Mouse (Mus musculus) liver, embryonic 15.5 days (tissue): ENCODE results near the gene Ubtd2. TPM values are rescaled to one million over a fixed set of nuclear protein-coding genes. Genes with fewer than 3 reads are reported as not detected.
A peak's percentile ranks its signal among the peaks of the same experiment; 100 is the strongest.

Source experiments
- ATAC-seq: fragments of 200-750 bp; cut with Nextera tagmentation; 2 replicates; pipeline ENCODE4 v1.8.0; 2017; ENCODE audit warnings: moderate number of reproducible peaks, mild to moderate bottlenecking, moderate library complexity; ENCODE audit not compliant: insufficient read depth
- H3K27ac ChIP-seq: fragments of 300-500 bp; sonication (generic); replicated peaks from 2 replicates; pipeline ENCODE4 v1.5.1; 2015; ENCODE audit warnings: mild to moderate bottlenecking, inconsistent platforms
- H3K27me3 ChIP-seq: fragments of 300-500 bp; sonication (generic); 2 replicates; pipeline ENCODE4 v1.6.1; 2015; ENCODE audit warnings: mild to moderate bottlenecking, inconsistent platforms
- H3K36me3 ChIP-seq: fragments of 300-500 bp; sonication (generic); replicated peaks from 2 replicates; pipeline ENCODE4 v1.6.1; 2015; ENCODE audit warnings: moderate library complexity, mild to moderate bottlenecking, inconsistent platforms
- H3K4me1 ChIP-seq: fragments of 300-500 bp; sonication (generic); replicated peaks from 2 replicates; pipeline ENCODE4 v1.6.1; 2015; ENCODE audit warnings: inconsistent platforms
- H3K4me2 ChIP-seq: fragments of 300-500 bp; sonication (generic); 2 replicates; pipeline ENCODE4 v1.6.1; 2015; ENCODE audit warnings: moderate library complexity, mild to moderate bottlenecking, inconsistent platforms
- H3K4me3 ChIP-seq: fragments of 300-500 bp; sonication (generic); replicated peaks from 2 replicates; pipeline ENCODE4 v1.5.1; 2015; ENCODE audit warnings: mild to moderate bottlenecking, inconsistent platforms
- H3K9ac ChIP-seq: fragments of 300-500 bp; sonication (generic); 2 replicates; pipeline ENCODE4 v1.6.1; 2015; ENCODE audit warnings: moderate library complexity, mild to moderate bottlenecking, inconsistent platforms
- H3K9me3 ChIP-seq: fragments of 300-500 bp; sonication (generic); replicated peaks from 2 replicates; pipeline ENCODE4 v1.6.1; 2016; ENCODE audit warnings: inconsistent platforms
- WGBS: fragments of 180-500 bp; shearing (Covaris S2); methylation state at CpG from one replicate; pipeline ENCODE4 v1.1.7; 2015; ENCODE audit warnings: mixed read lengths; ENCODE audit not compliant: insufficient replicate concordance; 5-methylcytosine and 5-hydroxymethylcytosine counted together
- polyA plus RNA-seq: library from polyadenylated mRNA; unstranded; fragments of >200 nt; fragmentation: Nextera tagmentation; extraction: Ambion mirVana; gene quantifications from 2 replicates; pipeline ENCODE4 v1.2.1, GENCODE M21; 2015

Gene Ubtd2
- polyA plus RNA-seq, 1 experiment from 2014 or later = 3.9 TPM

GRCm38 (mm10) chr11:32536954-32537353 lies 81.8 kb downstream of the Ubtd2 start:
- H3K27ac ChIP-seq = no peak overlapping the region; the same call in 1 of the 2 replicates
- WGBS = 52% methylated on average over 7 of the region's 7 CpGs
- ATAC-seq = no peak
- H3K4me3 ChIP-seq = no peak overlapping the region
- no peak overlapping the region for H3K9ac ChIP-seq
- peaks cover 92% of the 10 kb centered on the region for H3K4me1 ChIP-seq
- no peaks in the 10 kb centered on the region for H3K27me3 ChIP-seq
- no peak overlapping the region for H3K4me2 ChIP-seq
- H3K9me3 ChIP-seq = no peaks in the 10 kb centered on the region
- 0 out of 2 replicates have a peak, but pooled peaks cover 5% of the 10 kb centered on the region for H3K36me3 ChIP-seq

GRCm38 (mm10) chr11:32538435-32538834 lies 83.3 kb downstream of the Ubtd2 start:
- H3K9me3 ChIP-seq = no peaks in the 10 kb centered on the region
- 0 out of 2 replicates have a peak overlapping the region, but pooled peaks have one; percentile 24 for H3K4me2 ChIP-seq
- H3K36me3 ChIP-seq = 0 out of 2 replicates have a peak, but pooled peaks cover 5% of the 10 kb centered on the region
- peak overlapping the region; percentile 61 for H3K27ac ChIP-seq
- 47% methylated on average over 6 of the region's 6 CpGs for WGBS
- no peak overlapping the region for H3K9ac ChIP-seq
- H3K4me3 ChIP-seq = no peak overlapping the region
- ATAC-seq = no peak
- H3K4me1 ChIP-seq = peaks cover 95% of the 10 kb centered on the region
- H3K27me3 ChIP-seq = no peaks in the 10 kb centered on the region

GRCm38 (mm10) chr11:32538846-32539245 lies 83.7 kb downstream of the Ubtd2 start:
- no peaks in the 10 kb centered on the region for H3K9me3 ChIP-seq
- no peak overlapping the region for H3K9ac ChIP-seq
- no peaks in the 10 kb centered on the region for H3K27me3 ChIP-seq
- H3K4me2 ChIP-seq = 0 out of 2 replicates have a peak overlapping the region, but pooled peaks have one; percentile 24
- peaks cover 95% of the 10 kb centered on the region for H3K4me1 ChIP-seq
- WGBS = 24% methylated on average over 4 of the region's 4 CpGs
- H3K36me3 ChIP-seq = 0 out of 2 replicates have a peak, but pooled peaks cover 5% of the 10 kb centered on the region
- H3K27ac ChIP-seq = peak overlapping the region; percentile 61
- no peak for ATAC-seq
- H3K4me3 ChIP-seq = no peak overlapping the region

GRCm38 (mm10) chr11:32539717-32540116 lies 84.5 kb downstream of the Ubtd2 start:
- H3K4me2 ChIP-seq = no peak overlapping the region
- no peak overlapping the region; the same call in 1 of the 2 replicates for H3K27ac ChIP-seq
- no peaks in the 10 kb centered on the region for H3K9me3 ChIP-seq
- H3K4me3 ChIP-seq = no peak overlapping the region
- no peaks in the 10 kb centered on the region for H3K27me3 ChIP-seq
- WGBS = 79% methylated on average over 7 of the region's 7 CpGs
- ATAC-seq = no peak
- H3K4me1 ChIP-seq = peaks cover 95% of the 10 kb centered on the region
- H3K36me3 ChIP-seq = peaks cover 5% of the 10 kb centered on the region; the same call in 1 of the 2 replicates
- no peak overlapping the region for H3K9ac ChIP-seq

GRCm38 (mm10) chr11:32540463-32540862 lies 85.3 kb downstream of the Ubtd2 start:
- H3K36me3 ChIP-seq = no peaks in the 10 kb centered on the region; the same call in 1 of the 2 replicates
- no peak overlapping the region for H3K9ac ChIP-seq
- no peak for ATAC-seq
- H3K27ac ChIP-seq = peak overlapping the region; percentile 94
- H3K9me3 ChIP-seq = no peaks in the 10 kb centered on the region
- no peak overlapping the region for H3K4me3 ChIP-seq
- no peaks in the 10 kb centered on the region for H3K27me3 ChIP-seq
- no peak overlapping the region for H3K4me2 ChIP-seq
- peaks cover 90% of the 10 kb centered on the region for H3K4me1 ChIP-seq
- WGBS = 55% methylated on average over 6 of the region's 6 CpGs

DNA sequence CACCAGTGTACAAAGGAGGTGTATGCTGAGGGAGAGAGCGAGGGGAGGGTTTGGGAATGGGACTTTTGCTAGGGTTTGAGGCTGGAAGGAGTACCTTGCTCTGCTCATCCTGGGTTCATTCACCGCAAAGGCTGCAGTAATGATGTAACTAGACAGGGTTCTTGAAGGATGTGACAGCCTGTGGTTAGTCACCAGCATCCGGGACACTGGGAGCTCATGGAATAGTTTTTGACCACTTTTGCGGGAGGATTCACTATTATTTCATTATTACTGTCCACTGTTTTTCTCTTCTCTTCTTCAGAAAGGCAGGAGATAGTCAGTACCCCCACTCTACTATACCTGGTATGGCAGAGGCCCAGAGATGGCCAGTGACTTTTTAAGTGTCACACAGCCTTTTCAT lies 87.0 kb downstream of the Ubtd2 start:
- WGBS = 26% methylated on average over 4 of the region's 4 CpGs
- Histone ChIP-seq H3K9me3 (no peaks in the 10 kb centered on the region), H3K36me3 (no peaks in the 10 kb centered on the region; the same call in 1 of the 2 replicates), H3K4me2 (peak overlapping the region; percentile 80), H3K27ac (peak overlapping the region; percentile 94), H3K9ac (peak overlapping the region; percentile 65), H3K4me3 (peak overlapping the region; percentile 48), H3K4me1 (peaks cover 82% of the 10 kb centered on the region), H3K27me3 (no peaks in the 10 kb centered on the region)
- 0 out of 2 replicates have a peak, but pooled peaks have one; percentile 2 for ATAC-seq

GRCm38 (mm10) chr11:32542687-32543411 lies 87.7 kb downstream of the Ubtd2 start:
- H3K9ac ChIP-seq = peak overlapping the region; percentile 65
- H3K4me3 ChIP-seq = peak overlapping the region; percentile 48
- 7% methylated on average over 3 of the region's 3 CpGs for WGBS
- peak overlapping the region; percentile 94 for H3K27ac ChIP-seq
- no peaks in the 10 kb centered on the region for H3K27me3 ChIP-seq
- peaks cover 78% of the 10 kb centered on the region for H3K4me1 ChIP-seq
- ATAC-seq = peak; percentile 96
- H3K36me3 ChIP-seq = no peaks in the 10 kb centered on the region; the same call in 1 of the 2 replicates
- H3K4me2 ChIP-seq = peak overlapping the region; percentile 80
- no peaks in the 10 kb centered on the region for H3K9me3 ChIP-seq

GRCm38 (mm10) chr11:32544041-32544440 lies 88.9 kb downstream of the Ubtd2 start:
- H3K4me1 ChIP-seq = peaks cover 67% of the 10 kb centered on the region
- H3K9me3 ChIP-seq = no peaks in the 10 kb centered on the region
- H3K4me2 ChIP-seq = peak overlapping the region; percentile 80
- no peak overlapping the region for H3K9ac ChIP-seq
- WGBS = 68% methylated on average over 6 of the region's 6 CpGs
- peak overlapping the region; percentile 94; the same call in 1 of the 2 replicates for H3K27ac ChIP-seq
- no peak overlapping the region for H3K4me3 ChIP-seq
- ATAC-seq = no peak
- H3K36me3 ChIP-seq = no peaks in the 10 kb centered on the region; the same call in 1 of the 2 replicates
- H3K27me3 ChIP-seq = no peaks in the 10 kb centered on the region

DNA sequence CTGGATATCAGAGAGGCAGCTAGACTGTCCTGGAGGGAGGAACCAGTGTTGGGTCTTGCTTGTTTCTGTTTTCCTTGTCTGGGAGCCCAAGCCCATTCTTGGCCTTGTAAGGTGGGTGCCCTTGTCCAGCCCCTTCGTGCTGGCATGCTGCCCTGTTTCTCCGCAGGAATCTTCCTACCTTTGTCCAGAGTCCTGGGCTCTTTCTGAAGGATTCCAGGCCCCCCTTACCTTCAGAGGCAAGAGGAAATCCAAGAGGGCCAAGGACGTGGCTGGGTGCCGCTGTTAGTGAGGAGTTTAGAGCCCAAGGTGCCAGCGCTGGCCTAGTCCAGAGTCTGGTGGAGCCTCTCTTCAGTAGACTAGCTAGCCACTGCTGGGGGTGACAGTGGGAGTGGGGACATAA lies 89.3 kb downstream of the Ubtd2 start:
- Histone ChIP-seq H3K9ac (no peak overlapping the region), H3K9me3 (no peaks in the 10 kb centered on the region), H3K36me3 (no peaks in the 10 kb centered on the region; the same call in 1 of the 2 replicates), H3K27ac (peak overlapping the region; percentile 33; the same call in 1 of the 2 replicates), H3K4me1 (peaks cover 62% of the 10 kb centered on the region), H3K4me3 (no peak overlapping the region), H3K27me3 (no peaks in the 10 kb centered on the region), H3K4me2 (no peak overlapping the region)
- no peak for ATAC-seq
- WGBS = 91% methylated on average over 5 of the region's 5 CpGs

DNA sequence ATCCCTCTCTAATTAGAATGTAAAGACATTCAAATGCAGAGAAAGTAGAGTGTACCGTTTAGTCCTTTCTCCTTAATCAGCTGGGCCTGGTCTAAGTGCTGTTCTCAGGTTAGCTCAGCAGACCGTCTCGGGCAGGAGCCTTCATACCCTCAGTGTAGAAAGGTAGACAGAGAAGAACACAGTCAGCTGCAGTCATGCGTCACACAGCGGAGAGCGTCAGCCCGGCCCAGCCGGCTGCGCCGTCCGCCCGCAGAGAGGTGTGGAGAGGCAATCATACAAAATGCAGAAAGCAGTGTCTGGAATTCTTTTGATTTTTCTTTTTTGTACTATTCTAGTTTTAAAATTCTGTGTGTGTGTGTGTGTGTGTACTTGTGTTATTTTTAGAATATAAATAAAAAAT lies 90.4 kb downstream of the Ubtd2 start:
- H3K4me3 ChIP-seq = no peak overlapping the region
- H3K27ac ChIP-seq = no peak overlapping the region
- no peak overlapping the region for H3K4me2 ChIP-seq
- WGBS = 85% methylated on average over 12 of the region's 12 CpGs
- no peak overlapping the region for H3K9ac ChIP-seq
- no peaks in the 10 kb centered on the region; the same call in 1 of the 2 replicates for H3K36me3 ChIP-seq
- H3K9me3 ChIP-seq = no peaks in the 10 kb centered on the region
- H3K27me3 ChIP-seq = no peaks in the 10 kb centered on the region
- no peak for ATAC-seq
- H3K4me1 ChIP-seq = peaks cover 52% of the 10 kb centered on the region

GRCm38 (mm10) chr11:32546483-32546882 lies 91.3 kb downstream of the Ubtd2 start:
- Histone ChIP-seq H3K36me3 (no peaks in the 10 kb centered on the region; the same call in 1 of the 2 replicates), H3K4me2 (no peak overlapping the region), H3K4me3 (no peak overlapping the region), H3K27ac (0 out of 2 replicates have a peak overlapping the region, but pooled peaks have one; percentile 11), H3K9ac (no peak overlapping the region), H3K4me1 (peaks cover 51% of the 10 kb centered on the region), H3K9me3 (no peaks in the 10 kb centered on the region), H3K27me3 (no peaks in the 10 kb centered on the region)
- no peak for ATAC-seq
- 81% methylated on average over 5 of the region's 5 CpGs for WGBS
